Mouse (Mus musculus) heart, postnatal 0 days (tissue): ENCODE results near the gene Slc44a3. TPM values are rescaled to one million over a fixed set of nuclear protein-coding genes. Genes with fewer than 3 reads are reported as not detected.

Experiments
- ATAC-seq: fragments of 200-750 bp; cut with Nextera tagmentation; 2 replicates; pipeline ENCODE4 v1.8.0; 2017; ENCODE audit warnings: low read depth, moderate number of reproducible peaks, moderate library complexity; ENCODE audit not compliant: insufficient read depth
- DNase-seq: peaks from one replicate; pipeline ENCODE4 v3.0.0-alpha.2; 2016; ENCODE audit warnings: low spot score
- H3K27ac ChIP-seq: fragments of 300-500 bp; sonication (generic); 2 replicates; pipeline ENCODE4 v1.5.1; 2014; ENCODE audit warnings: low read depth, mild to moderate bottlenecking
- H3K27me3 ChIP-seq: fragments of 300-500 bp; sonication (generic); 2 replicates; pipeline ENCODE4 v1.6.1; 2014; ENCODE audit warnings: low read length, mixed read lengths; ENCODE audit not compliant: control insufficient read depth, insufficient read depth
- H3K36me3 ChIP-seq: fragments of 300-500 bp; sonication (generic); replicated peaks from 2 replicates; pipeline ENCODE4 v1.6.1; 2014; ENCODE audit warnings: low read length, mixed read lengths; ENCODE audit not compliant: control insufficient read depth, insufficient read depth
- H3K4me1 ChIP-seq: fragments of 300-500 bp; sonication (generic); 2 replicates; pipeline ENCODE4 v1.6.1; 2014; ENCODE audit warnings: antibody characterized with exemption; ENCODE audit not compliant: control insufficient read depth, insufficient read depth
- H3K4me2 ChIP-seq: fragments of 300-500 bp; sonication (generic); 2 replicates; pipeline ENCODE4 v1.6.1; 2014; ENCODE audit warnings: low read depth, mild to moderate bottlenecking, low read length, moderate library complexity
- H3K4me3 ChIP-seq: fragments of 300-500 bp; sonication (generic); 2 replicates; pipeline ENCODE4 v1.5.1; 2014; ENCODE audit warnings: low read depth, low read length
- H3K9ac ChIP-seq: fragments of 300-500 bp; sonication (generic); replicated peaks from 2 replicates; pipeline ENCODE4 v1.6.1; 2014; ENCODE audit warnings: low read depth, low read length, mixed read lengths
- H3K9me3 ChIP-seq: fragments of 300-500 bp; sonication (generic); replicated peaks from 2 replicates; pipeline ENCODE4 v1.6.1; 2016; ENCODE audit warnings: low read length; ENCODE audit not compliant: control insufficient read depth
- CTCF ChIP-seq: IDR thresholded peaks from 2 replicates; pipeline ENCODE4 v1.5.1; 2016; ENCODE audit warnings: antibody characterized with exemption, control low read depth, low read depth
- EP300 ChIP-seq: IDR thresholded peaks from 2 replicates; pipeline ENCODE4 v1.6.1; 2016; ENCODE audit warnings: antibody characterized with exemption, low read depth
- WGBS: fragments of 180-500 bp; shearing (Covaris S2); extraction: QIAGEN DNeasy Blood & Tissue Kit; methylation state at CpG from one replicate; pipeline ENCODE4 v1.1.7; 2014; 5-methylcytosine and 5-hydroxymethylcytosine counted together
- polyA plus RNA-seq: library from polyadenylated mRNA; unstranded; fragments of >200 nt; fragmentation: Nextera tagmentation; extraction: Ambion mirVana; gene quantifications from 2 replicates; pipeline ENCODE4 v1.2.1, GENCODE M21; 2015
- total RNA-seq: library from RNA; depleted of rRNA; stranded (reverse); fragments of >200 nt; gene quantifications from 2 replicates; pipeline ENCODE4 v1.2.3, GENCODE M21; 2014; ENCODE audit warnings: low replicate concordance

Gene Slc44a3
- total and polyA plus RNA-seq, 2 experiments from 2014 or later = 0.79 to 6.0 TPM

DNA sequence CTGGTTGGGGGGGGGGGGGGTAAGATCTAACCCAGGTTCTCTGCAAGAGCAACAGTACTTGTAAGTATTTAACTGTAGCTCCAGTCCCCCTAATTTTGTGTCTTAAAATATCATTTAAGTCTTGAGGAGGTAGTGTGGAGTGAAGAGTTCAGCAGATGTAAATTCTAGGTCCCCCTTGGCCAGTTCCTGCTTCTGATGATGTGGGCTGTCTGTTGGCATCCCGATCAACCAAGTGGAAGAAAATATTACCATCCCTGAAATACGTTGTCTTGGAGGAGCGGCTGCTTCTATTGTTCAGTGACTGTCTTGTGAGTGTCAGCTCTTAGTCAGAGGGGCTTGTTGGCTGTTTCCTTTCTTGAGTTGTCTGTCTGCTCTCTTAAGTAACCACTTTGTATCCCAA, 102.7 kb downstream of the Slc44a3 start:
- H3K27ac ChIP-seq = peak overlapping the region; percentile 50; the same call in 1 of the 2 replicates
- WGBS = 36% methylated on average over 3 of the region's 3 CpGs
- no peak overlapping the region for H3K9ac ChIP-seq
- no peak for TF ChIP-seq EP300
- TF ChIP-seq CTCF = no peak
- H3K4me2 ChIP-seq = peak overlapping the region; percentile 87
- no peaks in the 10 kb centered on the region for H3K9me3 ChIP-seq
- no peaks in the 10 kb centered on the region for H3K36me3 ChIP-seq
- H3K4me1 ChIP-seq = peaks cover 44% of the 10 kb centered on the region
- H3K4me3 ChIP-seq = peak overlapping the region; percentile 70
- ATAC-seq (no peak), DNase-seq (no peak)
- H3K27me3 ChIP-seq = no peaks in the 10 kb centered on the region

- H3K4me1 ChIP-seq = peaks cover 37% of the 10 kb centered on the region
- 41% methylated on average over 11 of the region's 11 CpGs for WGBS
- H3K9me3 ChIP-seq = no peaks in the 10 kb centered on the region
- H3K27ac ChIP-seq = peak overlapping the region; percentile 96
- DNase-seq = no peak
- H3K4me2 ChIP-seq = peak overlapping the region; percentile 87
- H3K27me3 ChIP-seq = no peaks in the 10 kb centered on the region
- H3K9ac ChIP-seq = peak overlapping the region; percentile 87; the same call in 1 of the 2 replicates
- peak overlapping the region; percentile 70 for H3K4me3 ChIP-seq
- no peaks in the 10 kb centered on the region for H3K36me3 ChIP-seq
- TF ChIP-seq CTCF (no peak), EP300 (no peak)
- no peak for ATAC-seq
Measured at GRCm38 (mm10) chr3:121428696-121429259, 103.4 kb downstream of the Slc44a3 start.

DNA sequence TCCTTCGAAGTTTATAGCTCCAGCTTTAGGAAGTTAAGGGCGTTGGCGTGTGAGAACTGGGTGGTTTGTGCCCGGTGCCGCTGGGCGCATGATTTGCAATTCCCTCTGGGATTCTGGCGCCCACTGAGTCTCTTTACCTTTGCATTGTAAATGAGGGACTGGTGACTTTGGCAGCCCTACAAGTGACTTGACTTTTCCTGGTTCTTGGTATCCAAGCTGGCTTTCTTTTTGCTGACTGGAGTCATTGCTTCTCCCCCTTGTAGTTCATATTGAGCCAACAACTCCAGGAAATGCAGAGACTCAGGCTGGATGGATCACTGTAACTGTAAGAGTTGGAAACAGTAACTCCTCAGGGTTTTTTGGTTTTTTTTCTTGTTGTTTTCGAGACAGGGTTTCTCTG, 104.0 kb downstream of the Slc44a3 start:
- Histone ChIP-seq H3K27ac (peak overlapping the region; percentile 96), H3K4me3 (peak overlapping the region; percentile 70), H3K4me2 (peak overlapping the region; percentile 87), H3K36me3 (no peaks in the 10 kb centered on the region), H3K27me3 (no peaks in the 10 kb centered on the region), H3K4me1 (peaks cover 31% of the 10 kb centered on the region), H3K9me3 (no peaks in the 10 kb centered on the region), H3K9ac (peak overlapping the region; percentile 87)
- DNase-seq = no peak
- 3% methylated on average over 8 of the region's 8 CpGs for WGBS
- TF ChIP-seq EP300 = no peak
- no peak for TF ChIP-seq CTCF
- ATAC-seq = no peak

DNA sequence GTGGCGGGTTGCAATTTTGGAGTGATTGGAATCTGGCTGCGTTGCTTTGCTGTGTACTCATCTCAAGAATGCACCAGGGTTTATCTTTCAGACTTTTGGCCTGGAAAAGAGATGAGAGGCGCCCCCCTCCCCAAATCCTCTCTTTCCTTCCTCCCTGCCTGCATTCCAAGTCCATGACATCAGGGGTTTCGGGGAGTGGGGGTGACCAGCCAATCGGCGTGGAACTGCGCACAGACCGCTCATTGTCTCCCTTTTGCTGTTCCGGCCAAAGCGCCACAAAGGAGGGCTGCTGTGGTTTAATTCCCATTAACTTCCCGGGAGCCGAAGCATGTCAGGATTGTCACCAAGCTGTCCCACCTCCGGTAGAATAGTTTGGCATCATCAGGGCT, 104.7 kb downstream of the Slc44a3 start:
- Histone ChIP-seq H3K9me3 (no peaks in the 10 kb centered on the region), H3K27ac (peak overlapping the region; percentile 96), H3K4me1 (peaks cover 29% of the 10 kb centered on the region), H3K36me3 (no peaks in the 10 kb centered on the region), H3K4me2 (peak overlapping the region; percentile 87), H3K27me3 (no peaks in the 10 kb centered on the region), H3K9ac (peak overlapping the region; percentile 87), H3K4me3 (peak overlapping the region; percentile 70)
- peak; percentile 47 for ATAC-seq
- peak; percentile 81 for DNase-seq
- WGBS = under 1% methylated on average over 13 of the region's 13 CpGs
- TF ChIP-seq EP300 (0 out of 2 replicates have a peak, but pooled peaks have one; percentile 19), CTCF (no peak)

- Histone ChIP-seq H3K4me1 (peaks cover 25% of the 10 kb centered on the region), H3K27me3 (no peaks in the 10 kb centered on the region), H3K9ac (peak overlapping the region; percentile 87), H3K9me3 (no peaks in the 10 kb centered on the region), H3K36me3 (no peaks in the 10 kb centered on the region), H3K27ac (peak overlapping the region; percentile 96), H3K4me3 (peak overlapping the region; percentile 70), H3K4me2 (peak overlapping the region; percentile 87)
- TF ChIP-seq CTCF (peak; percentile 34), EP300 (peak; percentile 77)
- DNase-seq (peak; percentile 64), ATAC-seq (peak; percentile 76)
- WGBS = under 1% methylated on average over 87 of the region's 93 CpGs
Measured at GRCm38 (mm10) chr3:121426621-121427519, 105.3 kb downstream of the Slc44a3 start.
